Mouse (Mus musculus): Measurements from ENCODE around the gene Cdk6. TPM values are rescaled to one million over a fixed set of nuclear protein-coding genes. Genes with fewer than 3 reads are reported as not detected.

The Cdk6 gene
- total and polyA plus RNA-seq, 3 experiments = 40.4 to 171 (median 50.8) TPM

- no peaks in the 10 kb centered on the region for H3K9me3 ChIP-seq (replicated peaks; ENCODE audit: low read length)
- peak overlapping the region; percentile 64; the same call in 1 of the 2 replicates for H3K27ac ChIP-seq (ENCODE audit: insufficient read depth, low read depth)
- peaks cover 20 to 71% of the 10 kb centered on the region in 2 experiments for H3K4me1 ChIP-seq (ENCODE audit: control insufficient read depth in 1 of 2, insufficient read depth in 2 of 2)
- DNase-seq (ENCODE audit: extremely low read depth) = no peak
- H3K4me2 ChIP-seq (ENCODE audit: insufficient read depth, low read depth, poor library complexity, severe bottlenecking) = no peak overlapping the region
- TF ChIP-seq UBTF (IDR thresholded peaks at IDR 0.05; ENCODE audit: low read depth, low read length) (no peak), CTCF (conservative IDR thresholded peaks at IDR 0.05 in 1 of 2, IDR thresholded peaks at IDR 0.05 in 1 of 2; ENCODE audit: low read depth in 2 of 2, low read length in 2 of 2) (no peak), ETS1 (conservative IDR thresholded peaks at IDR 0.05; ENCODE audit: low read depth, low read length) (no peak), SMC3 (IDR thresholded peaks at IDR 0.05; ENCODE audit: low read depth, low read length) (no peak), JUN (IDR thresholded peaks at IDR 0.05; ENCODE audit: insufficient read depth, low read depth, low read length) (no peak), USF1 (IDR thresholded peaks at IDR 0.05; ENCODE audit: low read depth, low read length) (no peak), ZNF384 (IDR thresholded peaks at IDR 0.05; ENCODE audit: low read depth, low read length) (no peak), MAFK (IDR thresholded peaks at IDR 0.05; ENCODE audit: insufficient replicate concordance, low read length) (no peak), MXI1 (IDR thresholded peaks at IDR 0.05; ENCODE audit: low read depth, low read length) (no peak), PAX5 (IDR thresholded peaks at IDR 0.05; ENCODE audit: low read length) (no peak), CHD1 (IDR thresholded peaks at IDR 0.05; ENCODE audit: low read depth, low read length) (no peak), TCF12 (IDR thresholded peaks at IDR 0.05; ENCODE audit: low read depth, low read length) (no peak), TBP (conservative IDR thresholded peaks at IDR 0.05; ENCODE audit: low read depth, low read length) (no peak), ELF1 (IDR thresholded peaks at IDR 0.05; ENCODE audit: low read depth, low read length) (no peak), POLR2A (IDR thresholded peaks at IDR 0.05; ENCODE audit: low read depth, low read length) (no peak), USF2 (conservative IDR thresholded peaks at IDR 0.05; ENCODE audit: low read depth, low read length) (no peak), ZC3H11A (IDR thresholded peaks at IDR 0.05; ENCODE audit: low read depth, low read length) (no peak)
- in situ Hi-C loops (cut with MboI; ENCODE audit: low pct_ligation_motif_present, low pct_unique_long_range_greater_than_20kb, low sequenced_read_pairs) = no loop called here
- no peak overlapping the region for H3K4me3 ChIP-seq (replicated peaks in 1 of 3; ENCODE audit: low read depth in 2 of 3, low read length in 2 of 3, poor library complexity in 1 of 3)
- dilution Hi-C loops (cut with MboI; ENCODE audit: extremely low pct_ligation_motif_present, extremely low pct_unique_long_range_greater_than_20kb, low sequenced_read_pairs) = no loop called here
- no peak overlapping the region for H3K9ac ChIP-seq (ENCODE audit: insufficient read depth, low read depth)
- peaks cover 25% of the 10 kb centered on the region for H3K79me2 ChIP-seq (replicated peaks; ENCODE audit: control insufficient read depth, extremely low read depth, insufficient read depth, poor library complexity, severe bottlenecking)
- peaks cover 52 to 69% of the 10 kb centered on the region in 2 experiments for H3K36me3 ChIP-seq (replicated peaks in 1 of 2; ENCODE audit: control insufficient read depth in 1 of 2, insufficient read depth in 1 of 2, low read length in 1 of 2)
- no peaks in the 10 kb centered on the region for H3K27me3 ChIP-seq (replicated peaks)
Measured at GRCm38 (mm10) chr5:3514901-3515311, 173.6 kb downstream of the Cdk6 start.

- H3K4me3 ChIP-seq (replicated peaks in 1 of 3; ENCODE audit: low read depth in 2 of 3, low read length in 2 of 3, poor library complexity in 1 of 3) = no peak overlapping the region
- in situ Hi-C loops (cut with MboI; ENCODE audit: low pct_ligation_motif_present, low pct_unique_long_range_greater_than_20kb, low sequenced_read_pairs) (no loop called here), dilution Hi-C loops (cut with MboI; ENCODE audit: extremely low pct_ligation_motif_present, extremely low pct_unique_long_range_greater_than_20kb, low sequenced_read_pairs) (no loop called here)
- peak overlapping the region; percentile 41; the same call in 1 of the 2 replicates for H3K27ac ChIP-seq (ENCODE audit: insufficient read depth, low read depth)
- H3K79me2 ChIP-seq (replicated peaks; ENCODE audit: control insufficient read depth, extremely low read depth, insufficient read depth, poor library complexity, severe bottlenecking) = peaks cover 23% of the 10 kb centered on the region
- H3K9me3 ChIP-seq (replicated peaks; ENCODE audit: low read length) = no peaks in the 10 kb centered on the region
- no peak for DNase-seq (ENCODE audit: extremely low read depth)
- H3K36me3 ChIP-seq (replicated peaks in 1 of 2; ENCODE audit: control insufficient read depth in 1 of 2, insufficient read depth in 1 of 2, low read length in 1 of 2) = peaks cover 57 to 73% of the 10 kb centered on the region in 2 experiments
- no peaks in the 10 kb centered on the region for H3K27me3 ChIP-seq (replicated peaks)
- H3K4me2 ChIP-seq (ENCODE audit: insufficient read depth, low read depth, poor library complexity, severe bottlenecking) = no peak overlapping the region
- TF ChIP-seq PAX5 (IDR thresholded peaks at IDR 0.05; ENCODE audit: low read length) = no peak
- no peak for TF ChIP-seq HCFC1 (IDR thresholded peaks at IDR 0.05; ENCODE audit: low read depth, low read length)
- no peak for TF ChIP-seq MYC (IDR thresholded peaks at IDR 0.05; ENCODE audit: low read depth, low read length)
- no peak for TF ChIP-seq RAD21 (IDR thresholded peaks at IDR 0.05; ENCODE audit: low read depth, low read length)
- TF ChIP-seq ETS1 (conservative IDR thresholded peaks at IDR 0.05; ENCODE audit: low read depth, low read length) = no peak
- TF ChIP-seq KAT2A (IDR thresholded peaks at IDR 0.05; ENCODE audit: insufficient replicate concordance, low read length) = no peak
- no peak for TF ChIP-seq ZKSCAN1 (IDR thresholded peaks at IDR 0.05; ENCODE audit: borderline replicate concordance, low read depth, low read length)
- TF ChIP-seq MAX (IDR thresholded peaks at IDR 0.05; ENCODE audit: low read length) = no peak
- TF ChIP-seq NRF1 (IDR thresholded peaks at IDR 0.05; ENCODE audit: low read depth, low read length) = no peak
- no peak for TF ChIP-seq TBP (conservative IDR thresholded peaks at IDR 0.05; ENCODE audit: low read depth, low read length)
- no peak for TF ChIP-seq JUND (conservative IDR thresholded peaks at IDR 0.05; ENCODE audit: low read depth, low read length)
- no peak for TF ChIP-seq JUN (IDR thresholded peaks at IDR 0.05; ENCODE audit: insufficient read depth, low read depth, low read length)
- H3K4me1 ChIP-seq (ENCODE audit: control insufficient read depth in 1 of 2, insufficient read depth in 2 of 2) = peaks cover 19 to 66% of the 10 kb centered on the region in 2 experiments
- H3K9ac ChIP-seq (ENCODE audit: insufficient read depth, low read depth) = no peak overlapping the region
Measured at GRCm38 (mm10) chr5:3515477-3515876, 174.2 kb downstream of the Cdk6 start.

All from CH12.LX (cell line).